Mouse (Mus musculus): ENCODE data around the gene Ube2dnl1. TPM values are rescaled to one million over a fixed set of nuclear protein-coding genes. Genes with fewer than 3 reads are reported as not detected.

Ube2dnl1 gene
- total RNA-seq (2021) = not detected
- polyA plus RNA-seq (2012; rRNA removed) = not detected in 2 replicates
- long read RNA-seq = 0 reads

DNA sequence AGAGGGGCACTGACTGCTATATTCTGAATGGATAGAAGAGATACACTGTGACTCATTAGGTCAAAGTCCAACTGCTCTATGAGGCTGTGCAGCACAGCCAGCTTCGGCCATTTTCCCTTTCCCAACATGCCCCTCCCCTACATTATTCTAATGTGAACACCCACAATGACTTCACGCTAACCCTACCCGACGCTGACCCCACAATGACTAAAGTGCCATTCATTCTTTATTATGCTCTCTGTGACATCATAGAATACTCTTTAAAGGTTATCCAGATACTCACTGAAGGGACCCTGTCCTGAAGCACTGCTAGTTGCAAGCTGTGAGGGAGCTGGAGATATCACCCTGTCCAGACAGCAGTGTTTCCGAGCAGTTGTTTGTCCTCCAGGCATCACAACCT is at the start of gene Ube2dnl1:
TSS of gene Ube2dnl1 (plus strand) at position 301 of the 400 bp plus-strand sequence.
- no peak for DNase-seq

DNA sequence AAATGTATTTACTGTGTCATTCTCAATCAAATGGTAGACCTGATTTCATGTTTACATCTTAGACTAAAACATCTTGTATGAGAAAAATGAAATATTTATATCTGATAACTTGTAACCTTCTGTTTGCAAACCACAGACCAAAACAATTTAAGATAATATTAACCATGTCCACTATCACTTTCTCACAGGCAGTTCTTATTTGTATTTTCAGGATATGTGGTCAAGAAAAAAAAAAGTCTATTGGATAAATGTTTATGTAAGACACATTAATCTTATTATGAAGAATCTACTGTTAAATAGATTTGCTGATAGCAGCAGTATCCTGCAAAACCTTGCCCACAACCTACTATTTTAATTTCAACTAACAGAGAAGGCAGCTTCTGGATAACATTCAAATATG is 9.3 kb upstream of the Ube2dnl1 start:
- no peak for DNase-seq

DNA sequence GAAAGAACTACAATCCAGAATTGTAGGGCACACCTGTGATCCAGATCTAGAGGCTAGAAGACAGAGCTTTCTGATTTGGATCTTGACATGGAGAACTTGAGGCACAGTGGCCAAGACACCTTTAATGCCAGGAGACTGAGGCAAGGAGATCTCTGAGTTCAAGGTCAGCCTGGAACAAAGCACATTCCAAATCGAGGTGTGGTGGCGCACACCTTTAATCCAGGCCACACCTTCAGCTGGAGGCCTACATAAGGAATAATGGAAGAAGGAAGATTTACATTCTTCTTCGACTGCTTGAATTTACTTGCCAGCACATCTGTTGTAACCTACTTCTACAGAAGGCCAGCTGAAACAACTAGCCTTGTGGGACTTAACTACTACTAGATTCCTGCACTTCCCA is 7.3 kb upstream of the Ube2dnl1 start:
- DNase-seq = no peak

GRCm38 (mm10) chrX:114903391-114903790 is 1.4 kb upstream of the Ube2dnl1 start:
- DNase-seq = no peak

- DNase-seq = no peak
These were observed 2.5 kb downstream of the Ube2dnl1 start, which contains the start of gene Ube2dnl2 for GRCm38 (mm10) chrX:114907282-114907681. Ube2dnl2 (plus strand) TSS chrX:114907582.

- DNase-seq = no peak
These were observed 50.3 kb downstream of the Ube2dnl1 start for GRCm38 (mm10) chrX:114955066-114955465.

Other genes with a start within 250 kb of the Ube2dnl1 start
- not detected for gene Ube2dnl2, start 2.6 kb downstream of the Ube2dnl1 start, total RNA-seq (2021)
- gene Ube2dnl2, start 2.6 kb downstream of the Ube2dnl1 start, polyA plus RNA-seq (2012; rRNA removed) = not detected in 2 replicates

Measured in adrenal gland, adult 2 months (tissue).